Mouse (Mus musculus) frontal cortex, postnatal 36 days (tissue): ENCODE results near the gene Fbxw25.
"Not testable (repeated sequence)": the region's sequence is repeated elsewhere in the genome, so short reads cannot be mapped to it uniquely, and the experiment has no call there.

ENCODE experiments used
- DNase-seq, 2 experiments: peaks; one replicate each; pipeline ENCODE4 v3.0.0; 2022; ENCODE audit warnings: low spot score in 2 of 2

Fbxw25 gene

GRCm38 (mm10) chr9:109664552-109664951 lies at the start of gene Fbxw25:
TSS of gene Fbxw25 (minus strand) at chr9:109664652.
- DNase-seq = not testable (repeated sequence)

- DNase-seq = not testable (repeated sequence)
Observed at GRCm38 (mm10) chr9:109702600-109702999, 38.1 kb upstream of the Fbxw25 start, which contains the start of gene Fbxw18. TSS of gene Fbxw18 (minus strand) at chr9:109702700.

GRCm38 (mm10) chr9:109685299-109685698 lies 20.8 kb upstream of the Fbxw25 start:
- peak in 1 of 2 experiments; percentile 11 for DNase-seq

- not testable (repeated sequence) for DNase-seq
Observed at GRCm38 (mm10) chr9:109625957-109626356, 38.5 kb downstream of the Fbxw25 start, which contains the start of gene Fbxw24. TSS of gene Fbxw24 (minus strand) at chr9:109626057.

GRCm38 (mm10) chr9:109606837-109607236 lies 57.6 kb downstream of the Fbxw25 start:
- peak; percentile 6 to 25 for DNase-seq

- not testable (repeated sequence) for DNase-seq
Observed at GRCm38 (mm10) chr9:109602128-109602527, 62.3 kb downstream of the Fbxw25 start.

GRCm38 (mm10) chr9:109597226-109597625 lies 67.2 kb downstream of the Fbxw25 start:
- no peak for DNase-seq
